Mouse (Mus musculus) thymus, adult 2 months (tissue): ENCODE measurements around the gene H1foo.
A peak's percentile ranks its signal among the peaks of the same experiment; 100 is the strongest.

Experiments used
- CTCF ChIP-seq: fragments of 200-500 bp; IDR thresholded peaks from 2 replicates; pipeline ENCODE4 v1.5.1; 2012; ENCODE audit warnings: mild to moderate bottlenecking, control low read depth, low read length, moderate library complexity, borderline replicate concordance; ENCODE audit not compliant: control insufficient read depth, poor library complexity, insufficient read depth; ENCODE audit errors: extremely low read depth
- POLR2A ChIP-seq: fragments of 200-500 bp; IDR thresholded peaks from 2 replicates; pipeline ENCODE4 v1.6.1; 2012; ENCODE audit warnings: mild to moderate bottlenecking, low read length, control low read depth, moderate library complexity; ENCODE audit not compliant: control insufficient read depth, poor library complexity, insufficient read depth; ENCODE audit errors: extremely low read depth

GRCm38 (mm10) chr6:115992981-115993380 lies 48.2 kb downstream of the H1foo start:
- TF ChIP-seq POLR2A (no peak), CTCF (peak; percentile 7; the same call in 1 of the 2 replicates)
